Mouse (Mus musculus) left cerebral cortex, adult 18-20 months (tissue): Measurements from ENCODE around the gene Slc16a14. TPM values are rescaled to one million over a fixed set of nuclear protein-coding genes. Genes with fewer than 3 reads are reported as not detected.

Experiments
- DNase-seq, 2 experiments: peaks; one replicate each; pipeline ENCODE4 v3.0.0; 2021 to 2022; ENCODE audit warnings: low spot score in 2 of 2, mixed read lengths in 1 of 2
- total RNA-seq, 2 experiments: library from RNA; stranded (reverse); gene quantifications; 2 replicates each; pipeline ENCODE4 v1.2.3; 2021

The Slc16a14 gene
- total RNA-seq, 2 experiments from 2014 or later = 9.7 to 10.9 TPM

- DNase-seq = no peak
Observed at GRCm38 (mm10) chr1:84868311-84868710, 66.6 kb downstream of the Slc16a14 start.

- no peak for DNase-seq
Observed at GRCm38 (mm10) chr1:84866706-84867230, 68.2 kb downstream of the Slc16a14 start.

GRCm38 (mm10) chr1:84866231-84866630 is 68.7 kb downstream of the Slc16a14 start:
- DNase-seq = no peak

GRCm38 (mm10) chr1:84864645-84865044 is 70.3 kb downstream of the Slc16a14 start:
- no peak for DNase-seq

- DNase-seq = no peak
Observed at GRCm38 (mm10) chr1:84861255-84861630, 73.7 kb downstream of the Slc16a14 start.

- DNase-seq = no peak
Observed at GRCm38 (mm10) chr1:84860360-84861254, 74.3 kb downstream of the Slc16a14 start.

- no peak for DNase-seq
Observed at GRCm38 (mm10) chr1:84859597-84859996, 75.3 kb downstream of the Slc16a14 start.

Other genes with a start within 250 kb of the Slc16a14 start
- gene Dner, start 238.9 kb downstream of the Slc16a14 start, total RNA-seq = 100 to 1,000 TPM; 140 to 143 TPM
- 1 to 10 TPM; 2.2 to 3.9 TPM for gene Fbxo36, start 95.3 kb downstream of the Slc16a14 start, total RNA-seq
- gene Trip12, start 94.6 kb downstream of the Slc16a14 start, total RNA-seq = 100 to 1,000 TPM; 201 to 202 TPM
- not detected for gene Gm10553, start 165.0 kb upstream of the Slc16a14 start, total RNA-seq
- under 1 TPM; 0.45 to 0.65 TPM for gene A530032D15Rik, start 174.7 kb upstream of the Slc16a14 start, total RNA-seq